Mouse (Mus musculus) heart, postnatal 0 days (tissue): ENCODE measurements around the gene Lrtm1. TPM values are rescaled to one million over a fixed set of nuclear protein-coding genes. Genes with fewer than 3 reads are reported as not detected.
A peak's percentile ranks its signal among the peaks of the same experiment; 100 is the strongest.

Source experiments
- ATAC-seq: fragments of 200-750 bp; cut with Nextera tagmentation; 2 replicates; pipeline ENCODE4 v1.8.0; 2017; ENCODE audit warnings: low read depth, moderate number of reproducible peaks, moderate library complexity; ENCODE audit not compliant: insufficient read depth
- DNase-seq: peaks from one replicate; pipeline ENCODE4 v3.0.0-alpha.2; 2016; ENCODE audit warnings: low spot score
- H3K27ac ChIP-seq: fragments of 300-500 bp; sonication (generic); 2 replicates; pipeline ENCODE4 v1.5.1; 2014; ENCODE audit warnings: low read depth, mild to moderate bottlenecking
- H3K27me3 ChIP-seq: fragments of 300-500 bp; sonication (generic); 2 replicates; pipeline ENCODE4 v1.6.1; 2014; ENCODE audit warnings: low read length, mixed read lengths; ENCODE audit not compliant: control insufficient read depth, insufficient read depth
- H3K36me3 ChIP-seq: fragments of 300-500 bp; sonication (generic); replicated peaks from 2 replicates; pipeline ENCODE4 v1.6.1; 2014; ENCODE audit warnings: low read length, mixed read lengths; ENCODE audit not compliant: control insufficient read depth, insufficient read depth
- H3K4me1 ChIP-seq: fragments of 300-500 bp; sonication (generic); 2 replicates; pipeline ENCODE4 v1.6.1; 2014; ENCODE audit warnings: antibody characterized with exemption; ENCODE audit not compliant: control insufficient read depth, insufficient read depth
- H3K4me2 ChIP-seq: fragments of 300-500 bp; sonication (generic); 2 replicates; pipeline ENCODE4 v1.6.1; 2014; ENCODE audit warnings: low read depth, mild to moderate bottlenecking, low read length, moderate library complexity
- H3K4me3 ChIP-seq: fragments of 300-500 bp; sonication (generic); 2 replicates; pipeline ENCODE4 v1.5.1; 2014; ENCODE audit warnings: low read depth, low read length
- H3K9ac ChIP-seq: fragments of 300-500 bp; sonication (generic); replicated peaks from 2 replicates; pipeline ENCODE4 v1.6.1; 2014; ENCODE audit warnings: low read depth, low read length, mixed read lengths
- H3K9me3 ChIP-seq: fragments of 300-500 bp; sonication (generic); replicated peaks from 2 replicates; pipeline ENCODE4 v1.6.1; 2016; ENCODE audit warnings: low read length; ENCODE audit not compliant: control insufficient read depth
- CTCF ChIP-seq: IDR thresholded peaks from 2 replicates; pipeline ENCODE4 v1.5.1; 2016; ENCODE audit warnings: antibody characterized with exemption, control low read depth, low read depth
- EP300 ChIP-seq: IDR thresholded peaks from 2 replicates; pipeline ENCODE4 v1.6.1; 2016; ENCODE audit warnings: antibody characterized with exemption, low read depth
- WGBS: fragments of 180-500 bp; shearing (Covaris S2); extraction: QIAGEN DNeasy Blood & Tissue Kit; methylation state at CpG from one replicate; pipeline ENCODE4 v1.1.7; 2014; 5-methylcytosine and 5-hydroxymethylcytosine counted together
- polyA plus RNA-seq: library from polyadenylated mRNA; unstranded; fragments of >200 nt; fragmentation: Nextera tagmentation; extraction: Ambion mirVana; gene quantifications from 2 replicates; pipeline ENCODE4 v1.2.1, GENCODE M21; 2015
- total RNA-seq: library from RNA; depleted of rRNA; stranded (reverse); fragments of >200 nt; gene quantifications from 2 replicates; pipeline ENCODE4 v1.2.3, GENCODE M21; 2014; ENCODE audit warnings: low replicate concordance

The Lrtm1 gene
- total and polyA plus RNA-seq, 2 experiments from 2014 or later = 4.2 to 4.8 TPM

DNA sequence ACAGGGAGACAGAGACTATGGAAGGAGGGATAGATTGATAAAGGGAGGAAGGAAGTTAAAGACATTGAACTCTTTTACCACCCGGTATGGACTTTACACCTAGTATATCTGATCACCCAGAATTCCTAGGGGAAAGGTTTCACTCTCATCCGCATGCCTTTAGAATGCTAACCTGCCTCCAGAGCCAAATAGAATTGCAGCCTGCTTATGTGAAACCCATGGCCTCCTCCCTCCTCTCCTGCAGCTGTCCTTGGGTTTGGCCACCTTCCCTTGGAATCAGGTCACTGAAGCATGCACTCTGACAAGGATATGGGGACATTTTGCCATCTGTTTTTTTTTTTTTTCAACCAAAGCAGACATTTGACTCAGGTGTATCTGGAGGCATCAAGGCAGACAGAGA, 3.3 kb upstream of the Lrtm1 start:
- no peak for DNase-seq
- no peaks in the 10 kb centered on the region for H3K36me3 ChIP-seq
- H3K27me3 ChIP-seq = peaks cover 6% of the 10 kb centered on the region; the same call in 1 of the 2 replicates
- peaks cover 21% of the 10 kb centered on the region for H3K4me1 ChIP-seq
- no peak for TF ChIP-seq EP300
- TF ChIP-seq CTCF = no peak
- no peaks in the 10 kb centered on the region for H3K9me3 ChIP-seq
- H3K4me2 ChIP-seq = no peak overlapping the region
- H3K4me3 ChIP-seq = no peak overlapping the region
- H3K9ac ChIP-seq = no peak overlapping the region
- WGBS = 76% methylated on average over 2 of the region's 2 CpGs
- ATAC-seq = no peak
- H3K27ac ChIP-seq = no peak overlapping the region

DNA sequence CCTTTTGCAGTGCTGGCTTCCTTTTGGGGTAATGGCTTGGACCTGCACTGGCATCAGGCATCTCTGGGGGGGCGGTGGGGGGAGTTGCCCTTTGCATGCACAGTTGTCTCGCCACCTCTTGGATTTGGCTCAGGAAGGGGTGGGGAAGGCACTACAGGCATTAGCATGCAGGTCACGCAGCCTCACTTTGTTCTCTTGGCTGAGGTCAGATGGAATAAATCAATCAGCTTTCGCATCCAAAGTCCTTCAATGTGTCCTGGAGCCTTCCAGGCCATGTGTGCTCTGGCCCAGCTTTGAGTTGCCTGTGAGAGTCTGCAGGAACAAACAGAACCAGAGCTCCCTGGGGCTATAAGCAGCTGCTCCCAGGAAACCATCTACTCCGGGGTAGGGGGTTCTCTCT, 2.1 kb upstream of the Lrtm1 start:
- Histone ChIP-seq H3K9me3 (no peaks in the 10 kb centered on the region), H3K9ac (no peak overlapping the region), H3K36me3 (no peaks in the 10 kb centered on the region), H3K4me2 (no peak overlapping the region), H3K27me3 (peaks cover 6% of the 10 kb centered on the region; the same call in 1 of the 2 replicates), H3K4me1 (peaks cover 17% of the 10 kb centered on the region), H3K27ac (no peak overlapping the region), H3K4me3 (no peak overlapping the region)
- 75% methylated on average over 5 of the region's 5 CpGs for WGBS
- TF ChIP-seq CTCF = no peak
- TF ChIP-seq EP300 = no peak
- DNase-seq (no peak), ATAC-seq (no peak)

DNA sequence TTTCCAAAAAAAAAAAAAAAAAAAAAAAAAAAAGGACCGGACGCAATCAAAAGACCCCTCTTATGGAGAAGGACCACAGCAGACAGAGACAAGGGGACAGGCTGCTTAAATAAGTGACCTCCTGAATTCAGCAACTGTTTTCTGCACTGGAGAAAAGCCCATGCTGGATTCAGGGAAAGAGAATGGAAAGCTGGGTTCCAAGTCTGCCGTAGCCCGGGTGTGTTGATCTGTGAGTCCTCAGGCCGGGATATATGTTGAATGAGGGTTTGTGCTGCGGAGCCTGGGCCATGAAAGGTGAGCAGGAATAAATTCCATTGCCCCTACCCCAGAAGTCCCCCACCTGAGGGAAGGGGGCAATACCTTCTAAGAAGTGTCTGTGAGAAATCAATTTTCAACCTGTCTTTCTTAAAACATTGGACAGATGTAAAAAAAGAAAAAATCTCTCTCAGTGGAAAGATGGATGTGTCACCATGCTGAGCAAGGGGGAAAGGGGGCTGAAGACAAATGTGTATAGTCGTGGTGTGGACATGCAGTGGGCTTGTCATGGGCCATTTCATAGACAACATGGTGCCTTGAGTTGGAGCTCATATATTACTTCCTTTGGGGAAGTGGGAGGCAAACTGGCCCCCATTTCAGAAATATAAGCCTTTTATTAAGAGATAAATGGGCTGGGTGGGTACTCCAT, 450 bp downstream of the Lrtm1 start:
- peaks cover 5% of the 10 kb centered on the region; the same call in 1 of the 2 replicates for H3K27me3 ChIP-seq
- no peaks in the 10 kb centered on the region for H3K9me3 ChIP-seq
- H3K9ac ChIP-seq = no peak overlapping the region
- no peaks in the 10 kb centered on the region for H3K36me3 ChIP-seq
- peaks cover 17% of the 10 kb centered on the region for H3K4me1 ChIP-seq
- peak overlapping the region; percentile 25 for H3K4me3 ChIP-seq
- H3K27ac ChIP-seq = peak overlapping the region; percentile 59
- H3K4me2 ChIP-seq = peak overlapping the region; percentile 43
- TF ChIP-seq EP300 (no peak), CTCF (no peak)
- ATAC-seq (no peak), DNase-seq (no peak)
- 31% methylated on average over 7 of the region's 7 CpGs for WGBS

DNA sequence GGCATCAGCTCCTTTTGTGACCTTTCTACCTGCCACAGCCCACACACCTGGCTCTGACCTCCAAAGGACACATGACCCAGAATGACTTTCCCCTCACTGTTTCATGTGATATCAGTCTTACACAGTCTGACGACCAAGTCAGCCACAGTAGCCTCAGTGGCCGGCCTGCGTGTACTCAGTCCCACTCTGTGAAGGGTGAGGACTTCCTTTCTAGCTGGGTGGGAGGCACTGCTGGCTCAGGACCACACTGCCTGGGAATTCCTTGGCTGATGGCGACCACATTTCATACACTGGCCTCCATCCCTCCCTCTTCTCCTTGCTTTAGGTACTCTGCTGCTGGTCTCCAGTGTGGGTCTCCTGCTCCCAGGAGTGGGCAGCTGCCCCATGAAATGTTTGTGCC, 3.3 kb downstream of the Lrtm1 start:
- TF ChIP-seq CTCF (no peak), EP300 (no peak)
- 68% methylated on average over 4 of the region's 4 CpGs for WGBS
- Histone ChIP-seq H3K9me3 (no peaks in the 10 kb centered on the region), H3K36me3 (no peaks in the 10 kb centered on the region), H3K4me2 (no peak overlapping the region), H3K27ac (no peak overlapping the region), H3K27me3 (no peaks in the 10 kb centered on the region), H3K4me1 (peaks cover 17% of the 10 kb centered on the region), H3K9ac (no peak overlapping the region), H3K4me3 (no peak overlapping the region)
- DNase-seq (no peak), ATAC-seq (no peak)

DNA sequence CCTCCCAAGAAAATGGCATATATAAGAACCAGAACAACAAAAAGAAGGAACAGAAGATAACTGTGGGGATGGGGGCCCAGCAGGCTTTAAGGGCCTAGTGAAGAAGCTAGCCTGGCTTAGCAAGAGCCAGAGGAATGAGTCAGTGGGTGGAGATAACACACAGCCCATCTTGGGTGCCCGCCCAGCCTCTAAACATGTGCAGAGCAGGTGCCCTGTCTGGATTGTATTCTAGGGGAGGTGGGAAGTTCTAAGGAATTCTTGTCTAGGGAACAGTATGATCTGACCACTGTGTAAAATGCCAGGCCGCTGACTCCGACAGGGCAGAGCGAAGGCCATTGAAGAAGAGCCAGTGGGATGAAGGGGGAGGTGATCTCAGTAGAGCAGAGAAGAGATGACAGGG, 5.2 kb downstream of the Lrtm1 start:
- H3K27me3 ChIP-seq = no peaks in the 10 kb centered on the region
- H3K36me3 ChIP-seq = no peaks in the 10 kb centered on the region
- TF ChIP-seq EP300 (no peak), CTCF (no peak)
- WGBS = 91% methylated on average over 4 of the region's 4 CpGs
- ATAC-seq (no peak), DNase-seq (no peak)
- no peak overlapping the region for H3K4me3 ChIP-seq
- H3K4me2 ChIP-seq = no peak overlapping the region
- H3K9me3 ChIP-seq = no peaks in the 10 kb centered on the region
- no peak overlapping the region for H3K27ac ChIP-seq
- H3K9ac ChIP-seq = no peak overlapping the region
- H3K4me1 ChIP-seq = peaks cover 3% of the 10 kb centered on the region

DNA sequence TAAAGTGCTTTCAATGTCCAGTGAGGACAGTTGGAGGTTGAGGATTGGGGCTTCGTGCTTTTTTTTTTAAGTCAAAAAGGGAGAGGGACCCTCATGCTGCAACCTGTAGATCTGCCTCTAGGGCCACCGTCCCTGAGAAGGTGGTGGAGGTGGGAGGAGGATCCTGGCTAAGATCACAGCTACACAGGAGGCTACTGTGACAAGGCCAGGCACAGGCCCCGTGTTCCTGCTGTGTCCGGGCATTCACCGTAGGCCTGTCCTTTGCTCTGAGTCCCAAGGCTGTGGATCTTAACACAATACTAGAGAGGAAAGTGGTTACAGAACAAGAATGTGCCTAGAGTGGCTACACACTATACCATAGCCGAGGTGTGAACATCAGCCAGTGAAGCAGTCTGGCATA, 7.3 kb downstream of the Lrtm1 start:
- TF ChIP-seq CTCF (no peak), EP300 (no peak)
- ATAC-seq = no peak
- no peaks in the 10 kb centered on the region for H3K9me3 ChIP-seq
- no peak overlapping the region for H3K9ac ChIP-seq
- no peaks in the 10 kb centered on the region for H3K36me3 ChIP-seq
- H3K4me2 ChIP-seq = no peak overlapping the region
- no peak overlapping the region for H3K4me3 ChIP-seq
- H3K27me3 ChIP-seq = no peaks in the 10 kb centered on the region
- WGBS = 50% methylated on average over 6 of the region's 6 CpGs
- H3K27ac ChIP-seq = no peak overlapping the region
- no peak for DNase-seq
- H3K4me1 ChIP-seq = no peaks in the 10 kb centered on the region
